Mouse (Mus musculus): ENCODE measurements around the gene Ankrd22. TPM values are rescaled to one million over a fixed set of nuclear protein-coding genes. Genes with fewer than 3 reads are reported as not detected.

Ankrd22 gene
- total and polyA plus RNA-seq, 2 experiments from 2014 or later = not detected

DNA sequence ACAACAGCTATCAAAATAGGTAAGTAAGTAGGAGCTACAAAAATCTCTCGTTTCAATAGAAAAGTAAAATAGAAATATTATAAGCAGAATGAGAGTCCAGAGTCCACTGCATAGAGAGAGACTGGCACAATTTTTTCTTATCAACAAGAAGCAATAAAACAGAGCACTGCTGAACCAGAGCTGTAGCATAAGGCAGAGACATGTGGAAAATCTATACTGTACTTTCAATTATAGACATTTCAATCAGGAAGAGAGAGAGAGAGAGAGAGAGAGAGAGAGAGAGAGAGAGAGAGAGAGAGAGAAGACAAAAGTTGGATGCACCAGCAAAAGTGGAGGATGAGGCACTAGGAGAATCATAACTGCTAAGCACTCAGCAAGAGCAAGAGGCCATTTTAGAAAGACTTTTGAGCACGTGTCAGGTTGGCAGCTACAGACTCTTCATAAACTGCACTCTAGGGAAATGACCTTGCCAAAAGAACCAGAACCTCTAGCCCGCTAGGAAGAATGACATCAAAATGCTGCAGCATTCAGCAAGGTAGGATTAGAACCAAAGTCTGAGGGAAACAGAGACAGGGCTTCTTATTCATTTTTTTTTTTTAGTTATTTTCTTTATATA is 26.3 kb downstream of the Ankrd22 start:
- no peaks in the 10 kb centered on the region for H3K4me1 ChIP-seq (ENCODE audit: insufficient read depth)
- WGBS = 80% methylated on average over 3 of the region's 3 CpGs

GRCm38 (mm10) chr19:34138720-34139430 is 27.0 kb downstream of the Ankrd22 start:
- 84% methylated on average over 6 of the region's 6 CpGs for WGBS
- no peaks in the 10 kb centered on the region for H3K36me3 ChIP-seq (ENCODE audit: insufficient read depth)
- TF ChIP-seq CTCF (IDR thresholded peaks at IDR 0.05; ENCODE audit: low read depth) = no peak
- H3K4me2 ChIP-seq (ENCODE audit: low read depth) = no peak overlapping the region
- H3K4me3 ChIP-seq (ENCODE audit: low read depth, low read length) = no peak overlapping the region
- H3K27me3 ChIP-seq (ENCODE audit: insufficient read depth, low read length) = no peaks in the 10 kb centered on the region
- no peak for ATAC-seq
- no peak overlapping the region for H3K9ac ChIP-seq
- DNase-seq = no peak
- H3K27ac ChIP-seq (ENCODE audit: low read depth, low read length) = no peak overlapping the region
- H3K4me1 ChIP-seq (ENCODE audit: insufficient read depth) = no peaks in the 10 kb centered on the region
- no peaks in the 10 kb centered on the region for H3K9me3 ChIP-seq (ENCODE audit: low read length)

More for the DNA sequence above, 26.3 kb downstream of the Ankrd22 start:
- Histone ChIP-seq H3K27me3 (ENCODE audit: insufficient read depth, low read length) (no peaks in the 10 kb centered on the region), H3K4me3 (ENCODE audit: low read depth, low read length) (no peak overlapping the region), H3K9ac (no peak overlapping the region), H3K36me3 (ENCODE audit: insufficient read depth) (no peaks in the 10 kb centered on the region), H3K9me3 (ENCODE audit: low read length) (no peaks in the 10 kb centered on the region), H3K4me2 (ENCODE audit: low read depth) (no peak overlapping the region), H3K27ac (ENCODE audit: low read depth, low read length) (no peak overlapping the region)
- TF ChIP-seq CTCF (IDR thresholded peaks at IDR 0.05; ENCODE audit: low read depth) = no peak
- ATAC-seq = no peak
- DNase-seq = no peak

GRCm38 (mm10) chr19:34120107-34120731 is 45.6 kb downstream of the Ankrd22 start:
- H3K9ac ChIP-seq = no peak overlapping the region
- 74% methylated on average over 3 of the region's 3 CpGs for WGBS
- DNase-seq (no peak), ATAC-seq (no peak)
- no peak overlapping the region for H3K4me2 ChIP-seq (ENCODE audit: low read depth)
- H3K27me3 ChIP-seq (ENCODE audit: insufficient read depth, low read length) = no peaks in the 10 kb centered on the region
- H3K9me3 ChIP-seq (ENCODE audit: low read length) = no peaks in the 10 kb centered on the region
- H3K4me3 ChIP-seq (ENCODE audit: low read depth, low read length) = no peak overlapping the region
- H3K4me1 ChIP-seq (ENCODE audit: insufficient read depth) = no peaks in the 10 kb centered on the region
- no peak overlapping the region for H3K27ac ChIP-seq (ENCODE audit: low read depth, low read length)
- no peak for TF ChIP-seq CTCF (IDR thresholded peaks at IDR 0.05; ENCODE audit: low read depth)
- H3K36me3 ChIP-seq (ENCODE audit: insufficient read depth) = no peaks in the 10 kb centered on the region

GRCm38 (mm10) chr19:34119653-34120052 is 46.2 kb downstream of the Ankrd22 start:
- Histone ChIP-seq H3K4me3 (ENCODE audit: low read depth, low read length) (no peak overlapping the region), H3K4me2 (ENCODE audit: low read depth) (no peak overlapping the region), H3K27ac (ENCODE audit: low read depth, low read length) (no peak overlapping the region), H3K4me1 (ENCODE audit: insufficient read depth) (no peaks in the 10 kb centered on the region), H3K9me3 (ENCODE audit: low read length) (no peaks in the 10 kb centered on the region), H3K27me3 (ENCODE audit: insufficient read depth, low read length) (no peaks in the 10 kb centered on the region), H3K9ac (no peak overlapping the region), H3K36me3 (ENCODE audit: insufficient read depth) (no peaks in the 10 kb centered on the region)
- ATAC-seq = no peak
- no peak for DNase-seq
- WGBS = 85% methylated on average over 4 of the region's 4 CpGs
- TF ChIP-seq CTCF (IDR thresholded peaks at IDR 0.05; ENCODE audit: low read depth) = no peak

DNA sequence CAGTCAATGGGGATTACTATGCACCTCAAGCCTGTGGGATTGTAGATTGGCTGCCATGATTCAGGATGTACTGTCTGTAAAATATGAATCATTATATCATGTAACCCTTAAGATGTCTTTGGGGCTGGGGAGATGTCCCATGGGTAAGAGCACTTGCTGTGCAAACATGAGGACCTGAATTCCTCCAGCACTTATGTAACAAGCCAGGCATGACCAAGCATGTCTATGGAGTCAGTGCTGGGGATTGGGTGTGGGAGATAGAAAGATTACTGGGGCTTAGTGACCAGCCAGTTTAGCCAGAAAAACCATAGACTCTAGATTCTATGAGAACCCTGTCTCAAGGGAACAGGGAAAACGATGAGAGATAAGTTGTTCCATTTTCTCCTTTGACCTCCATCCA is 46.8 kb downstream of the Ankrd22 start:
- 94% methylated on average over 1 of the region's 1 CpGs for WGBS
- ATAC-seq (no peak), DNase-seq (no peak)
- no peak for TF ChIP-seq CTCF (IDR thresholded peaks at IDR 0.05; ENCODE audit: low read depth)
- no peak overlapping the region for H3K27ac ChIP-seq (ENCODE audit: low read depth, low read length)
- H3K27me3 ChIP-seq (ENCODE audit: insufficient read depth, low read length) = no peaks in the 10 kb centered on the region
- no peak overlapping the region for H3K4me2 ChIP-seq (ENCODE audit: low read depth)
- no peaks in the 10 kb centered on the region for H3K36me3 ChIP-seq (ENCODE audit: insufficient read depth)
- H3K9ac ChIP-seq = no peak overlapping the region
- no peak overlapping the region for H3K4me3 ChIP-seq (ENCODE audit: low read depth, low read length)
- H3K4me1 ChIP-seq (ENCODE audit: insufficient read depth) = no peaks in the 10 kb centered on the region
- H3K9me3 ChIP-seq (ENCODE audit: low read length) = no peaks in the 10 kb centered on the region

DNA sequence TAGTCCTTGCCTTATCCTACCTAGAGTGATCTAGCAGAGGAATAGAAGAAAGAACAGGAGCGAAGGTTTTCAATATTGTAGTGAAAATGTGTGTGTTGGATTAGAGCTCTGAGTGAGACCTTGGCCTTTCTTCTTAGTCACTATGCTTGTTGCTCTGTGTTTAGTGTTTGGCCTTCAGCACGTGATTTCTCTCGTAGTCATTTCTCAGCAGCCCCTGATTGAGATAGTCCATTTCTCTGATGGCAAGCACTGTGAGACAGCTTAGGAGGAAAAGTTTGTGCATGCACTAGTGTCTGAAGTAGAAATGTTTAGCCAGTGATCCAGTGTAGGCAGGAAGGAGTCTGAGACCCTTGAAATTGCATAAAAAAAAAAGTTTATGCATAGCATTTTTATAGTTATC is 61.0 kb downstream of the Ankrd22 start:
- Histone ChIP-seq H3K36me3 (ENCODE audit: insufficient read depth) (no peaks in the 10 kb centered on the region), H3K4me1 (ENCODE audit: insufficient read depth) (no peaks in the 10 kb centered on the region), H3K27me3 (ENCODE audit: insufficient read depth, low read length) (no peaks in the 10 kb centered on the region), H3K4me2 (ENCODE audit: low read depth) (no peak overlapping the region), H3K4me3 (ENCODE audit: low read depth, low read length) (no peak overlapping the region), H3K9me3 (ENCODE audit: low read length) (no peaks in the 10 kb centered on the region), H3K9ac (no peak overlapping the region), H3K27ac (ENCODE audit: low read depth, low read length) (no peak overlapping the region)
- no peak for DNase-seq
- no peak for ATAC-seq
- TF ChIP-seq CTCF (IDR thresholded peaks at IDR 0.05; ENCODE audit: low read depth) = no peak
- WGBS = 96% methylated on average over 3 of the region's 3 CpGs

- H3K9me3 ChIP-seq (ENCODE audit: low read length) = no peaks in the 10 kb centered on the region
- no peak overlapping the region for H3K4me2 ChIP-seq (ENCODE audit: low read depth)
- no peak overlapping the region for H3K9ac ChIP-seq
- no peak overlapping the region for H3K4me3 ChIP-seq (ENCODE audit: low read depth, low read length)
- no peaks in the 10 kb centered on the region for H3K27me3 ChIP-seq (ENCODE audit: insufficient read depth, low read length)
- TF ChIP-seq CTCF (IDR thresholded peaks at IDR 0.05; ENCODE audit: low read depth) = no peak
- DNase-seq = no peak
- H3K36me3 ChIP-seq (ENCODE audit: insufficient read depth) = no peaks in the 10 kb centered on the region
- no peaks in the 10 kb centered on the region for H3K4me1 ChIP-seq (ENCODE audit: insufficient read depth)
- ATAC-seq = no peak
- no peak overlapping the region for H3K27ac ChIP-seq (ENCODE audit: low read depth, low read length)
- 86% methylated on average over 7 of the region's 7 CpGs for WGBS
These were observed 64.0 kb downstream of the Ankrd22 start for GRCm38 (mm10) chr19:34101888-34102287.

Measured in forebrain, postnatal 0 days (tissue).